Mouse (Mus musculus) brain, embryonic 14.5 days (tissue): ENCODE results near the gene Tmem138.

Source experiments
- CTCF ChIP-seq: fragments of 200-500 bp; IDR thresholded peaks from 2 replicates; pipeline ENCODE4 v1.5.1; 2012; ENCODE audit warnings: inconsistent platforms, mild to moderate bottlenecking, moderate library complexity, borderline replicate concordance; ENCODE audit not compliant: insufficient read depth, insufficient read length; ENCODE audit errors: extremely low read depth
- POLR2A ChIP-seq: fragments of 200-500 bp; IDR thresholded peaks from 2 replicates; pipeline ENCODE4 v1.6.1; 2012; ENCODE audit warnings: mild to moderate bottlenecking, inconsistent platforms, borderline replicate concordance; ENCODE audit not compliant: poor library complexity, insufficient read depth, insufficient read length, severe bottlenecking; ENCODE audit errors: extremely low read depth

- TF ChIP-seq CTCF (no peak), POLR2A (peak; percentile 61; the same call in 1 of the 2 replicates)
Measured at GRCm38 (mm10) chr19:10525106-10525901, 51.9 kb downstream of the Tmem138 start, which contains the start of gene Cpsf7.
